Mouse (Mus musculus): ENCODE results near the gene Ttc39b.
"Not testable (repeated sequence)": the region's sequence is repeated elsewhere in the genome, so short reads cannot be mapped to it uniquely, and the experiment has no call there.

Ttc39b gene

GRCm38 (mm10) chr4:83235304-83235703 is 88.8 kb downstream of the Ttc39b start:
- in situ Hi-C loops (cut with MboI; ENCODE audit: unreplicated experiment in 2 of 2): not testable (repeated sequence)

GRCm38 (mm10) chr4:83234739-83235138 is 89.3 kb downstream of the Ttc39b start:
- in situ Hi-C loops (cut with MboI; ENCODE audit: unreplicated experiment in 2 of 2): no loop called here

DNA sequence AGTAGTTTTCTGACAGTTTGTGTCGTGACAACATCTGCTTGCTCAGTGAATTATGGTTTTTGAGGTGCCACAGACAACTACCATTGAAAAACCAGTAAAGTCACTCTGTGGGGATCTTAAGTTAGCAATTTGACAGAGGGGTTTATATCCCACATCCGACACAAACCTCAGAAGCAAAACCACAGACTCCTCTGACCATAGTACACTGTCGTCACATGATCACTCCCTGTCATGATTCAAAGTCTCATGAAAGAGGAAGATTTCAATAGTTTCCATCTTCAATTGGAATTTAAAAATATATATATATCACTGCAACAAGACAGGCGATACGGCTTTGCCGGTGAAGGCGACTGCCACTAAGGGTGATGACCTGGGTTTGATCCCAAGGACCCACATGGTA is 89.9 kb downstream of the Ttc39b start:
- in situ Hi-C loops (cut with MboI; ENCODE audit: unreplicated experiment in 2 of 2): no loop called here

DNA sequence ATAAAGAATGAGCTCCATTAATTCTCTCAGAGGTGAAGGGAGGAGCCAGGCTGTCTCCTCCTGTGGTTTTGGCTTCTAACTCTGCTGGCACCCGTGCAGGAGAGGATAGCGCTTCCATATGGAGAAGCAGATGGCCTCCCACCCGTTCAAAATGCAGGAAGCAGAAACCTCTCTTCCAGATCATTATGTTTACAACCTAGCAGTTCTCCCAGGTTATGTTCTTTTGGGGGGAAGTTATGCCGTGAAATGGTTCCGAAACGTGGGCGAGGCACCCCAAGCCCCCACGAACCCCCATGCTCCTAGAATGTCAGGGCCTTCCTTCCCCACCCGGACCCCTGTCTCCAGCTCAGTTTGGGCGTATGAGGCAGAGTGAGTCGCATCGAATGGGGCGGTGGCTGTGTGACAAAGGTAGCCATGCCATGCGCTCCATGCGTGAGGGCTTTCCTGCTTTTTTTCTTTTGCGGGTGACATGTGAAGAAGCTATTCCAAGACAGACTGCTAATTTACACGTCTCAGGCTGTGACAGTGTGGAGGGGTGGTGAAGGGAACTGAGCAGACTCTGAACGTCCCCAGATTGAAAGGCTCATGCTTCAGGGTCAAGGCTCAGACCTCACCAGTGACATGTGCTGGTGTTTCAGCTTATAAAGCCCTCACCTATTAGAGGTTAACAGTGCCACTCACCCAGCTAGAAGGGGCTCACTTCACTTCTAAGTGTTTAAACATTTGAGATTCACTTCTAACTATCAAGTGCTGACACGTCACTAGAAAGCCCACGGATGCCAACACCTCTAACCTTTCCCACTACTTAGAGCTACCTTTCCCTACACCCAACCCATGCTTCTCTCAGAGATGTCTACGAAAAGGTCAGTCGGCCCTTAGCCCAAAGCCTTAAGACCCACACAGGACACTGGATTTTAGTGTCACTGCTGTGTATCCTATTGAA is 90.6 kb downstream of the Ttc39b start:
- in situ Hi-C loops (cut with MboI; ENCODE audit: unreplicated experiment in 2 of 2): no loop called here

GRCm38 (mm10) chr4:83232315-83232880 is 91.7 kb downstream of the Ttc39b start:
- in situ Hi-C loops (cut with MboI; ENCODE audit: unreplicated experiment in 2 of 2): no loop called here

GRCm38 (mm10) chr4:83228664-83229283 is 95.3 kb downstream of the Ttc39b start:
- in situ Hi-C loops (cut with MboI; ENCODE audit: unreplicated experiment in 2 of 2): no loop called here

DNA sequence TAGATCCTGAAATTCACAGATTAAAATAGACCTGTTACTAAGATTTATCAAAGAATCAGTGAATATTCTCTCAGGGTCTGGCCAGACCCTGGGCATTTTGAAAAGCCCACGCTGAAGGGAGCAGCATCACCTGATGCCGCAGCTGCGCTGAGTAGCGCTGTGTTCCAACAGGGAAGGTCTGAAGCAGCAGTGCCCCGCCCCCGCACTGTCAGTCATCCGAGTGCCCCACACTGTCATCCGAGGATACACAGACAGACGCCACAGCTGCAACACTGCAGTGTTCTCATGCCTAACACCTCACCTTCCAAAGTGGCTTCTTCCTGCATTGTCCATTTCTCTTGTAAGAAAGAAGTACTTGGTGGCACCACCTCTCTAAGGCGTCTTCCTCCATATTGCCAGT is 96.0 kb downstream of the Ttc39b start:
- in situ Hi-C loops (cut with MboI; ENCODE audit: unreplicated experiment in 2 of 2): no loop called here

GRCm38 (mm10) chr4:83225633-83226360 is 98.3 kb downstream of the Ttc39b start:
- in situ Hi-C loops (cut with MboI; ENCODE audit: unreplicated experiment in 2 of 2): no loop called here

DNA sequence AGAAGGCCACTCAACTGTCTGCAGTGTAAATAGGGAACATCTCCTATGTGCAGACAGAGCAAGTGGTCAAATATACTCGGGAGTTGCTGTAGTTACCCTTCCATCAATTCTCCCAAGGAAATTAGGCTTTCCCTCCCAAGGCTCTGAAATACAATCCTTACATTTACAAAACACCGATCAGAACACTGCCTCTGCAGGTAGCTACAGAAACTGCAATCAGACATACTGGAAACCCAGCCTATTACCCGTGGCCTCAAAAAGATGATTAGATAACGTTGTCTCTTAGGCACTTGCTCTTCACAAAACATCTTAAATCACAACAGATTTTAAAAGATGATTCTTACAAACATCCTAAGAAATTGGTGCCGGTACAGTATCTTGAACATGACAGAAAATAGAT is 99.8 kb downstream of the Ttc39b start:
- in situ Hi-C loops (cut with MboI; ENCODE audit: unreplicated experiment in 2 of 2): no loop called here

DNA sequence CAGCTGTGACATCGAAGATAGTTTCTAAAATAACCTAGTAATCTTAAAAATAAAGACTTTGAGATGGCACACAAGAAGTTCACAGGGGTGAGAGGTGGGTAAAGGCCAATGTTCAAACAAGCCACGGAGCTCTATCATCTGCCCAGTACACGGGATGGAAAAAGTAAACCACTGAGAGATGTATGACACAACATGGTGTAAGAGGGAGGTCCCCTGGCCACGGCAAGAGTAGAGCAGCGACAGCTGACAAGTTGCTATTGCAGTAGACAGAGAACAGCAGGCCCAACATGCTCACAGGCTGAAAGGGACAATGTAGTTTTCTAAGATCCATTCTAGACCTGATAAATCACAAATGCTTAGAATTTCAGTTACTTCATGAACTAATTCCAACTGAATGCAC is 100.9 kb downstream of the Ttc39b start:
- in situ Hi-C loops (cut with MboI; ENCODE audit: unreplicated experiment in 2 of 2): no loop called here

GRCm38 (mm10) chr4:83220761-83221557 is 103.1 kb downstream of the Ttc39b start:
- in situ Hi-C loops (cut with MboI; ENCODE audit: unreplicated experiment in 2 of 2): no loop called here

GRCm38 (mm10) chr4:83219253-83219652 is 104.8 kb downstream of the Ttc39b start:
- in situ Hi-C loops (cut with MboI; ENCODE audit: unreplicated experiment in 2 of 2): no loop called here

- in situ Hi-C loops (cut with MboI; ENCODE audit: unreplicated experiment in 2 of 2): no loop called here
Measured at GRCm38 (mm10) chr4:83217128-83217527, 106.9 kb downstream of the Ttc39b start.

- in situ Hi-C loops (cut with MboI; ENCODE audit: unreplicated experiment in 2 of 2): no loop called here
Measured at GRCm38 (mm10) chr4:83216381-83216780, 107.7 kb downstream of the Ttc39b start.

GRCm38 (mm10) chr4:83215776-83216175 is 108.3 kb downstream of the Ttc39b start:
- in situ Hi-C loops (cut with MboI; ENCODE audit: unreplicated experiment in 2 of 2): no loop called here

- in situ Hi-C loops (cut with MboI; ENCODE audit: unreplicated experiment in 2 of 2): no loop called here
Measured at GRCm38 (mm10) chr4:83214822-83215558, 109.1 kb downstream of the Ttc39b start.

DNA sequence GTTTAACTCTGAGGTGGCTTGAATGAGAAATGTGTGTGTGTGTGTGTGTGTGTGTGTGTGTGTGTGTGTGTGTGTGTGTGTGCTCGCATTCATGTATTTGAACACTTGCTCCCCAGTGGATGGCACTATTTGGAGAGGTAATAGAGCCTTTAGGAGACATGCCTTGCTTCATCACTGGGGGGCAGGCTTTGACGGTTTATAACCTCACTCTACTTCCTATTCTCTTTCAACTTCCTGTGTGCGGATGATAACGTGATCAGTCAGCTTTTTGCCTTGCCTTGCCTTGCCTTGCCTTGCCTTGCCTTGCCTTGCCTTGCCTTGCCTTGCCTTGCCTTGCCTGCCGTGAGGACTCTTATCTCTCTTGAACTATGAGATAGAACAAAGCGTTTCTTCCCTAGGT is 110.3 kb downstream of the Ttc39b start:
- in situ Hi-C loops (cut with MboI; ENCODE audit: unreplicated experiment in 2 of 2): no loop called here

DNA sequence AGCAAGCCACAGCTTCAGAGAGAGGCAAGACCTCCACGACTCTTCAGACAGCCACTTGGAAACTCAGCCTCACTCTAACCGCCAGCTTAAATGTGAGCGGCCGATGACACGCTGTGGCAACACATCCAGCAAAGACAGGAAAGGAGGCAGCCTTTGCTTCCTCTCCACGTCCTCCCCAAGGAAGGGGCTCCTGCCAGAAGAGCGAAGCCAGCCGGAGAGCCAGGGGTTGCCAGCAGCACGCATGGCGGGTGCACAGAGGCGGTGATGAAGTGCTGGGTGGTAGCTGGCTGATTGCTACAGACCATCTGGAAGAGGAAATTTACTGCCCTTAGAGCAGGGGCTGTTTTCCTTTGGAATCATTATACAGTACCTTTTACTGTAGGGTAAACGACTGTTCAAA is 112.3 kb downstream of the Ttc39b start:
- in situ Hi-C loops (cut with MboI; ENCODE audit: unreplicated experiment in 2 of 2): no loop called here

- in situ Hi-C loops (cut with MboI; ENCODE audit: unreplicated experiment in 2 of 2): no loop called here
Measured at GRCm38 (mm10) chr4:83210437-83210836, 113.6 kb downstream of the Ttc39b start.

Measured in v-Abl transformed pro-B cells (cell line).